Mouse (Mus musculus) hindbrain, embryonic 12.5 days (tissue): Measurements from ENCODE around the gene Arntl. TPM values are rescaled to one million over a fixed set of nuclear protein-coding genes. Genes with fewer than 3 reads are reported as not detected.

Source experiments
- ATAC-seq: fragments of 200-750 bp; cut with Nextera tagmentation; 2 replicates; pipeline ENCODE4 v1.8.0; 2017; ENCODE audit warnings: moderate TSS enrichment; ENCODE audit not compliant: low FRiP score
- H3K27ac ChIP-seq: fragments of 300-500 bp; sonication (generic); 2 replicates; pipeline ENCODE4 v1.5.1; 2016; ENCODE audit warnings: mild to moderate bottlenecking
- H3K27me3 ChIP-seq: fragments of 300-500 bp; sonication (generic); 2 replicates; pipeline ENCODE4 v1.6.1; 2016; ENCODE audit warnings: mild to moderate bottlenecking
- H3K36me3 ChIP-seq: fragments of 300-500 bp; sonication (generic); 2 replicates; pipeline ENCODE4 v1.6.1; 2016; ENCODE audit warnings: mild to moderate bottlenecking
- H3K4me1 ChIP-seq: fragments of 300-500 bp; sonication (generic); 2 replicates; pipeline ENCODE4 v1.6.1; 2016
- H3K4me2 ChIP-seq: fragments of 300-500 bp; sonication (generic); replicated peaks from 2 replicates; pipeline ENCODE4 v1.6.1; 2016; ENCODE audit warnings: mild to moderate bottlenecking
- H3K4me3 ChIP-seq: fragments of 300-500 bp; sonication (generic); 2 replicates; pipeline ENCODE4 v1.5.1; 2016; ENCODE audit warnings: mild to moderate bottlenecking
- H3K9ac ChIP-seq: fragments of 300-500 bp; sonication (generic); 2 replicates; pipeline ENCODE4 v1.6.1; 2016; ENCODE audit warnings: mild to moderate bottlenecking, moderate library complexity
- H3K9me3 ChIP-seq: fragments of 300-500 bp; sonication (generic); replicated peaks from 2 replicates; pipeline ENCODE4 v1.6.1; 2016; ENCODE audit warnings: mild to moderate bottlenecking
- WGBS: fragments of 180-500 bp; shearing (Covaris S2); methylation state at CpG from one replicate; pipeline ENCODE4 v1.1.7; 2016; 5-methylcytosine and 5-hydroxymethylcytosine counted together
- polyA plus RNA-seq: library from polyadenylated mRNA; unstranded; fragments of >200 nt; fragmentation: Nextera tagmentation; extraction: Ambion mirVana; gene quantifications from 2 replicates; pipeline ENCODE4 v1.2.1, GENCODE M21; 2016

Arntl gene
- polyA plus RNA-seq, 1 experiment from 2014 or later = 9.5 TPM

DNA sequence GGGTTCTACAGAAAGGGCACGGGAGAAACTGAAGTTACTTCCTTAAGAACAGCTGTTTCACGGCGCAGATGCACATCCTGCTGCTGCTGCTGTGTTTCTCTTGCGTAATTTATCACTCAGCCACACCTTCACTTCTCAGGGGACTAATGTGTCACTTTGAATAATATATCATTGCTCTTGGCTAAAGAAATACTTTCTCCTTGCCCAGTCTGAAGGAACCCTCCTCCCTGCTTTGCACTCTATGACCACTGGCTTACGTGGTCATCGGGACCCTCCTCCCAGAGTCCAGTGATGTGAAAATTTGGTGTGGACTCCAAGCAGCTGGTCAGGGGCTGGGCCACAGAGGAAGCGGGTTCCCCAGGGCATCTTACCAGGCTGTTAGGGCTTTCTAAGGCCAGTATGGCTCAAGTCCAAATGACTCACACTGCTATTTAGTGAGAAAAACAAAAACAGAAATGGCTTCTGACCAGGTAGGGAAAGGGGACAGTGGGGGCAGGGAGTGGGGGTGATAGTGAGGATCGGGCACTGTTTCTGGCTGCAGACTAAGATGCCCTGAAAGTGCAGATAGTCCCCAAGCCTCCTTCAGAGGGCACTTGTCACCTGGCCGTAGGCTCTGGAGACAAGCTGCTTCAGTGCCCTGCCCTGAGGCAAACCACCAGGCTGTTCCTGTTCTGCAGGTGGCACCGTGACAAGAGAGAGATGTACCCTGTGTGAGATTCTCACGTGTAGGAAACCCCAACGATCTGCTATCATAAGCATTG lies 34.8 kb downstream of the Arntl start:
- H3K9me3 ChIP-seq = no peaks in the 10 kb centered on the region
- H3K27ac ChIP-seq = no peak overlapping the region
- WGBS = 74% methylated on average over 12 of the region's 12 CpGs
- ATAC-seq = no peak
- H3K4me1 ChIP-seq = peaks cover 6% of the 10 kb centered on the region
- no peak overlapping the region for H3K4me3 ChIP-seq
- no peaks in the 10 kb centered on the region for H3K27me3 ChIP-seq
- H3K36me3 ChIP-seq = no peaks in the 10 kb centered on the region
- H3K9ac ChIP-seq = no peak overlapping the region
- H3K4me2 ChIP-seq = no peak overlapping the region

DNA sequence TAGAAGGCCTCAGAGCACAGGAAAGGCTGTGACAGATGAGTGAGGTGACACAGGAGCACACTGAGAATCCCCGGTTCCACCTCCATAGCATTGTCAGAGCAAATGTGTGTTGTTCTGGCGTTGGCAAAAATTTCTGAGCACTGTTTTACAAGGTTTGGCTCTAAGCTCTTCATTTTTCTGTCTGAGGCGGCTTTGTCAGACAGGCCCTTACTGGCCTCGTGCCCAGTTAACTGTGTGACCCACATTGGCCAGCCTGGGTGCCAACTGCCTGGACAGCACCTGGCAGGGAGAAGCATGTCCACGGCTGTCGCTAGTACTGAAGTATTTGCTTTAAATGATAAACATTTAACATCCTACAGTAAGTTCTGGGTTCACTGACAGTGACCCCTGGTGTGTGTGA lies 35.4 kb downstream of the Arntl start:
- Histone ChIP-seq H3K9me3 (no peaks in the 10 kb centered on the region), H3K4me1 (peaks cover 6% of the 10 kb centered on the region), H3K4me3 (no peak overlapping the region), H3K36me3 (no peaks in the 10 kb centered on the region), H3K4me2 (no peak overlapping the region), H3K9ac (no peak overlapping the region), H3K27ac (no peak overlapping the region), H3K27me3 (no peaks in the 10 kb centered on the region)
- no peak for ATAC-seq
- WGBS = 92% methylated on average over 6 of the region's 6 CpGs

DNA sequence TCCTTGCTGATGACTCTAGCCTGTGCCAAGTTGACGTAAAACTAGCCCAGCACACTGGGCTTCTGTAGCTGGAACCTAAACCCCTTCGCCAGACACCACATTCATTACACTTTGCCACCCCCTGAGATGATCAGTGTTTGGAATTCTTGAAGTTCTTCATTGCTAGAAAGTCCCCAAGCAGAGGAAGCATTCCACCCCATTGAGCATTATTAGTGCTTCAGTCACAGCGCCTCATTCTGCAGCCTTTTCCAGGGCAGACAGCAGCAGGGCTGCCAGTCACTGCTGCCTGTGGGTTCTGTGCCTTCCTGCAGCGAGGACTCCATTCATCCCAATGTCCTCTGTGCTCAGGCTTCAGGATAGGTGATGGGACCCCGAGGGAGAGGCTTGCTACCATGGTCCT lies 37.9 kb downstream of the Arntl start:
- no peak overlapping the region for H3K4me2 ChIP-seq
- no peaks in the 10 kb centered on the region for H3K9me3 ChIP-seq
- H3K27ac ChIP-seq = no peak overlapping the region
- WGBS = 66% methylated on average over 5 of the region's 5 CpGs
- H3K27me3 ChIP-seq = no peaks in the 10 kb centered on the region
- ATAC-seq = no peak
- no peak overlapping the region for H3K9ac ChIP-seq
- H3K4me3 ChIP-seq = no peak overlapping the region
- no peaks in the 10 kb centered on the region for H3K36me3 ChIP-seq
- peaks cover 14% of the 10 kb centered on the region for H3K4me1 ChIP-seq

DNA sequence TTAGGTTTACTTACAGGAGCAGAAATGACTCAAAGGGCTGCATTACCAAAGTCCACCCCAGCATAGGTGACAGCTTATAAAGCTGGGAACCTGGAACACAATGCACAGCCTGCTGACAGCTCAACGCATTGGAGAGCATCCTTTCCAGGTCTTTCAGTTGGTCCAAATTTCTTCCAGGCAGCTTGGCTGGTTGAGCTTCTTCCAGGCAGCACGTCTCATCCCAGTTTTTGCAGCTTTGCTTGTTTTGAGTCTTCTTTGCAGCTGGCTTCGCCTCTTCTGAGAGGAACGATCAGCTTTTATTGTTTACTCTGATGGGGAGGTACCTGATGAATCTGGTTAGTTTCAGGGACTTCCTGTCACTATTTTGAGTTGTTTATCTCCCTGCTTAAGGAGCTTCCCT lies 39.2 kb downstream of the Arntl start:
- Histone ChIP-seq H3K4me3 (no peak overlapping the region), H3K4me1 (peaks cover 21% of the 10 kb centered on the region), H3K9ac (no peak overlapping the region), H3K4me2 (no peak overlapping the region), H3K27me3 (no peaks in the 10 kb centered on the region), H3K36me3 (no peaks in the 10 kb centered on the region), H3K27ac (no peak overlapping the region), H3K9me3 (no peaks in the 10 kb centered on the region)
- no peak for ATAC-seq
- 89% methylated on average over 4 of the region's 4 CpGs for WGBS

DNA sequence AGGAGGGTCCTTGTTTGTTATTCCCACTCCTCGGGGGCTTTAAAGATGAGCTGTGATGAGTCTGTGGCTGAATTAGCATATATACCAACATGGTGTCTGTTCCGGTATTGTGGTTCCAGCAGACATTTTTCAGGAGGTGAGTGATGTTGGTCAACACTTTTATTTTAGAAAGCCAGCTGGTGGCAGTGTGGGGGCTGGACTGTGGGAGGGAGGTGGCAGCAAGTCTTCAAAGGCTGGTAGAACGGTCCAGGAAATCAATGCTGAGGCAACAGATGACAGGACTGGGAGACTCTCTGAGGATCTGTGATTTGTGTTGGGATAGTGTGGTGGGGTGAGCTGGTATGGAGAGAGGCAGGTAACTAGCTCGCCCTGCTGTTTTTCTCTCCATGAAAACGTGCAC lies 39.9 kb downstream of the Arntl start:
- WGBS = 74% methylated on average over 5 of the region's 5 CpGs
- no peak for ATAC-seq

DNA sequence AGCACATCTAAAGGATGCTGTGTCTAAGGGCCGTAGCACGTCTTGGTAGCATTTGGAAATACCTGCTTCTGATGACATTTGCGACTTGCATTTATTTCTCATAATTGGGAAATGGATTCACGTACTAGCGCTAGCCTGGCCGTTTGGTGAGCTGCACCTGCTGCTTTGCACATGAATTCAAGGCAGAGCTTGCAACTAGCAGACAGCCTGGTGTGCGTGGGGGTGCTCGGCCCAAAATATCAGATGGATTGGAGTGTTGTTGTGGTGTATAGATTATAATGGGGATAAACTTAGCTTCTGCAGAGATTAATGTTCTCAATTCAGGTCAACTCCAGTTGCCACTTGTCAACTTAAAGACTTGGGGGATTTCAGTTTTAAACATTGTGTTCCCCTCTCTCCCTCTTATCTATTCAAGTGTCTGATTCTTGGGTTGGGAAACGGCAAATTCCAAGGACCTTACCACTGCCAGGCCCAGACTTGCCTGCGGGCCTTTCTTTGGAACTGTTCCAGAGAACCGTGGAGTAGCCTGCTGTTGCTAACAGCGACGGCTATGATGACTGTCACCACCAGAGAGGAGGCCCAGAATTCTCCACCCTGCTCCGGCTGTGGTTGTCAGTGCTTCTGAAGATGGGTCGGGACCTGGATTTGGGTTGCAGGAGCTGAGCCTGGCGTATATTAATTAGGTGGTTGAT lies 42.0 kb downstream of the Arntl start:
- Histone ChIP-seq H3K27me3 (no peaks in the 10 kb centered on the region), H3K27ac (0 out of 2 replicates have a peak overlapping the region, but pooled peaks have one; percentile 1)
- WGBS = 68% methylated on average over 16 of the region's 16 CpGs

More for the DNA sequence above, 39.9 kb downstream of the Arntl start:
- H3K4me2 ChIP-seq = no peak overlapping the region
- H3K9ac ChIP-seq = no peak overlapping the region
- H3K36me3 ChIP-seq = no peaks in the 10 kb centered on the region
- no peaks in the 10 kb centered on the region for H3K9me3 ChIP-seq
- H3K27me3 ChIP-seq = no peaks in the 10 kb centered on the region
- H3K27ac ChIP-seq = no peak overlapping the region
- peaks cover 21% of the 10 kb centered on the region for H3K4me1 ChIP-seq
- H3K4me3 ChIP-seq = no peak overlapping the region

DNA sequence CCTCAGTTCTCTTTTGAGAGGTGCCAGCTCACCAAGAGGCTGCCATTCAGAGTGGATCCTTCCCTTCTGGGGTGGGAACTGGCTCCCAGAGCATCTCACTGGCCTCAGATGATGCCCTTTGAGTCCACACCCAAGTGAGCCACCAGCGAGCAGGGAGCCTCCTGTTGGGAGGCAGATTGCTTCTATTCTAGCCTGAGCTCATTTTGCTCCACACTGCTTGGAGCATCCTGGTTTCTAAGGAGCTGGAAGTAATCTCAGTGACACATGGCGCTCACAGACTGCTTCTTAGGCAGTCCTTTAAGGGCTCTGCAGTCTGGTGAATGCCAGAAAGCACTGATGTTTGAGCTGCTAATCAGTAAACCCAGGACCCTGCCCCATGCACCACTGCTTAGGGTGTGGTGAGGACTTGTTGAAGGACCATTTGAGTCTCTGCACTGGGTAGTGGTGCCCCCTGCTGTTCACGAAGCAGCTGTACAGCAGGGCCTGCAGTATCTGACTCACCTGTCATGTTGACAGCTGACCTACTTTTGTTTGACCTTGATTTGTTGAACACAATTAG lies 43.2 kb downstream of the Arntl start:
- Histone ChIP-seq H3K27ac (peak overlapping the region; percentile 1), H3K4me1 (peaks cover 25% of the 10 kb centered on the region), H3K9me3 (no peaks in the 10 kb centered on the region), H3K27me3 (no peaks in the 10 kb centered on the region), H3K9ac (no peak overlapping the region), H3K4me3 (no peak overlapping the region), H3K36me3 (no peaks in the 10 kb centered on the region), H3K4me2 (no peak overlapping the region)
- ATAC-seq = 0 out of 2 replicates have a peak, but pooled peaks have one; percentile 43
- 60% methylated on average over 3 of the region's 3 CpGs for WGBS

More for the DNA sequence above, 42.0 kb downstream of the Arntl start:
- Histone ChIP-seq H3K4me1 (peaks cover 25% of the 10 kb centered on the region), H3K9ac (no peak overlapping the region), H3K4me3 (no peak overlapping the region), H3K4me2 (no peak overlapping the region), H3K36me3 (no peaks in the 10 kb centered on the region), H3K9me3 (no peaks in the 10 kb centered on the region)
- ATAC-seq = no peak

DNA sequence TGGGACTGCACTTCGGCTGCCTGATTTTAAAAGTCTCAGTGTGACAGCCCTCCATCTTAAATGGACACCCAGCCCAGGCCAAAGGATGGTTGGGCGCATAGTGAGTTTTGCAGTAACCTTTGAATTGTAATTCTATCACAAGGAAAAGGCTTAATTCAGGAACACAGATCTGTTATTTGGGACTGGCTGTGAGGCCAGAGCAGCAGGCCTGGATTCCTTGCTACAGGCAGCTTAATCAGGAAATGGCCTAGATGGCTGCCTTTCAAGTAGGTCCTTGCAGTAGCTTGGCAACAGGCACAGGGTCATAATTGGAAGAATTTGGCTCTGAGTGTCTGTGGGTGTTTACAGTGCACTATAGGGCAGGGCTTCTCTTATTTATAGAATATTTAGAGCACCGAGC lies 43.7 kb downstream of the Arntl start:
- Histone ChIP-seq H3K27ac (peak overlapping the region; percentile 1; the same call in 1 of the 2 replicates), H3K36me3 (no peaks in the 10 kb centered on the region), H3K9me3 (no peaks in the 10 kb centered on the region), H3K4me3 (no peak overlapping the region), H3K4me1 (peaks cover 25% of the 10 kb centered on the region), H3K9ac (no peak overlapping the region), H3K27me3 (no peaks in the 10 kb centered on the region), H3K4me2 (no peak overlapping the region)
- ATAC-seq = no peak
- WGBS = 69% methylated on average over 3 of the region's 3 CpGs

DNA sequence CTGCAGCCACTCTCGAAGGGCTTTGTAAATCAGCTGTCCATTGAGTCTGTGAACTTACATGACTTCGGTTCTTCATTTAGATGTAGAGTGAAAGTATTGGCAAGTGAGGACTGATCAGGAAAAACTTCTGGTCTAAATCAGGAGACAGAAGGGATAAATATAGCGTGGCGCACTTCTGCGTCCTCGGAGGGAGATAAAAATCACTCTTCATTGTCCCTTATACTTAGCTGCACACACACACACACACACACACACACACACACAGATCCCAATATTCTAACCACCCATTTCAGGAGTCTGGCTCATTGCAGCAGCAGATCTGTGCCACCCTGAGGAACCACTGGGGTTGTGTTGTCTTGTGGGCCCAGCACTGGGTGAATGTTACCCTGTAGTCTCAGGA lies 44.3 kb downstream of the Arntl start:
- ATAC-seq = no peak
- Histone ChIP-seq H3K4me3 (no peak overlapping the region), H3K27ac (peak overlapping the region; percentile 17; the same call in 1 of the 2 replicates), H3K4me1 (peaks cover 25% of the 10 kb centered on the region), H3K36me3 (no peaks in the 10 kb centered on the region), H3K9me3 (no peaks in the 10 kb centered on the region), H3K9ac (no peak overlapping the region), H3K27me3 (no peaks in the 10 kb centered on the region), H3K4me2 (no peak overlapping the region)
- 81% methylated on average over 6 of the region's 6 CpGs for WGBS

DNA sequence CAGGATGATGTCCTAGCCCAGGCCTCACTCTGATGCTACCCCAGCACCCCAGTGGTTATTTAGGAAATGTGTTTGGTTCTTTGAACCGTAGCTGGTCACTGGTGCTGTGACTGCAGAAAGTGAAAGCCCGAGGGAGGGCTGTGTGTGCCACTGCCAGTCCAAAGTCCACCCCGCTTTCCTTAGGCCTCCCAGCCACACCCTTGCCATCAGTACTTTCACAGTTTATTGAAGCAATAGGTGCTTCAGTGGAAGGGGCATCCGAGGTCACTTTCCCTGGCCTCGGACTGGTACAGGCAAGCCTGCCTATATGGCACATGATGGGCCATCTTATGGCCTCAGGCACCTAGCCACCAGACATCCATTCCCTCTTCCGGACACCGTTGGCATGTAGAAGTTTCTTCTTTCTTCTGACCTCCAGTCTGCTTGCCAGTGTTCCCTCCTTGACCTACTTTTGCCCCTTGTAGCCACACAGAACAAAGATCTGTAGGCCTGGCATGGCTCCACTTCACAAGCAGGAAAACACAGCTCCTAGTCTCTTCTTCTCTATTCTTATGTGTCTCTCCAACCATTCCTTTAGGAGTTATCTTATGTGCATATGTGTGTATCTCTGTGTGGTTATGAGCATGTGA lies 46.6 kb downstream of the Arntl start:
- Histone ChIP-seq H3K4me3 (no peak overlapping the region), H3K9ac (no peak overlapping the region), H3K9me3 (no peaks in the 10 kb centered on the region), H3K4me2 (no peak overlapping the region), H3K4me1 (peaks cover 25% of the 10 kb centered on the region), H3K36me3 (no peaks in the 10 kb centered on the region), H3K27ac (no peak overlapping the region), H3K27me3 (no peaks in the 10 kb centered on the region)
- WGBS = 95% methylated on average over 7 of the region's 7 CpGs
- no peak for ATAC-seq

DNA sequence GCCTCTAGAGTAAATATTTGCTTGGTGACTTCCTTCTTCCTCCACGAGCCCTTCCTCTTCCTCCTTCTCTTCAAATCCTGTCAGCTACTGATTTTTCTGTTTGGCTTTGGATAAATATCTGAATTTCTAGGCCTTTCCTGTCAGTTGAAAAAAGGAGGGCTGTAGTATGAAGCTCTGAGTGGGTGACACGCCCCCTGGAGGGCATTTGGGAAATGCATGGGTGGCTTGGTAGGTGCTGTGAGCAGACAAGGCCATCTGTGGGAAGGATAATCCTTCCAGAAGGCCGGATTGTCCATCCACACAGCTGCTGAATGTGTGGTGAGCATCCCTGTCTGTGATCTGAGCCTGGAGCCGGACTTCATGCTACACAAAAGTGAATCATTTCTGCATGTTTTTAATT lies 48.8 kb downstream of the Arntl start:
- Histone ChIP-seq H3K27ac (no peak overlapping the region), H3K9me3 (no peaks in the 10 kb centered on the region), H3K27me3 (no peaks in the 10 kb centered on the region), H3K9ac (no peak overlapping the region), H3K4me1 (peaks cover 17% of the 10 kb centered on the region), H3K36me3 (no peaks in the 10 kb centered on the region), H3K4me3 (no peak overlapping the region), H3K4me2 (no peak overlapping the region)
- WGBS = 59% methylated on average over 4 of the region's 4 CpGs
- no peak for ATAC-seq

DNA sequence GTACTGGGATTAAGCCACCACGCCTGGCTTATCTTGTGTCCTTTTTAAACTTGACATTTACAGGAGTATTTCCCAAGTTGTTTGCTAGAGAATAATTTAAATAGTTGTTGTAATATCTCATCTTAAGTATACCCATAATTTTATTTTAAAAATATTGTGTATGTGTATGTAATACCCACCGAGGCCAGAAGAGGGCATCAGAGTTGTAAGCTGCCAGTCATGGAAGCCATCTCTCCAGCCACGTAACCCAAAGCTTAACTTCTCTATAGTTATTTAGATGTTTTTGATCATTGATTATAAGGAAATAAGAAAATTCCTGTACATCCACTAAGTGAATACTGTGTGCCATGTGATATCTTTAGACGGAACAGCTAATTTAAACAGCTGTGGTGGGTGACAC lies 51.2 kb downstream of the Arntl start:
- no peaks in the 10 kb centered on the region for H3K9me3 ChIP-seq
- H3K4me2 ChIP-seq = no peak overlapping the region
- ATAC-seq = no peak
- H3K27me3 ChIP-seq = no peaks in the 10 kb centered on the region
- H3K4me3 ChIP-seq = no peak overlapping the region
- 74% methylated on average over 4 of the region's 4 CpGs for WGBS
- H3K4me1 ChIP-seq = peaks cover 7% of the 10 kb centered on the region
- no peaks in the 10 kb centered on the region for H3K36me3 ChIP-seq
- H3K9ac ChIP-seq = no peak overlapping the region
- H3K27ac ChIP-seq = no peak overlapping the region
